Mouse (Mus musculus) thymus, adult 18-20 months (tissue): ENCODE results near the gene Spns2.

Experiments
- DNase-seq, 2 experiments: peaks; one replicate each; pipeline ENCODE4 v3.0.0; 2022; ENCODE audit warnings: mixed read lengths in 2 of 2

The Spns2 gene

DNA sequence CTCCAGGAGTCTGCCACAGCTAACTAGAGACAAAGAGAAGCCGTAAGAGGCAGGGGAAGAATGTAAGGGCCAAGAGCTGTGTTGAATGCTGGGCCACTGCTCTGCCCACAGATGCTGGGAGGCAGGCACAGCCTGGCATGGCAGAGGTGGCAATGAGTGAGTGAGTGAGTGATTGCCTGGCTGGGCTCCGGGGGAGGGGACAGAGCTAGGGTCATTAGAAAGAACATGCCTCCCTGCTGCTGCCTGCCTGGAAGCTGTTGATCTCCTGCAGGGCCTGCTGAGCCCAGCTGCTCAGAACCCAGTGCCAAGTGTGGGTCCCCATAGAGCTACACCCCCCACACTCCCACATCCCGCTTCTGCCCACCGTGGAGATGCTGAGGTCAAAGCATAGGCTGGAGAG lies 7.7 kb upstream of the Spns2 start:
- no peak for DNase-seq

DNA sequence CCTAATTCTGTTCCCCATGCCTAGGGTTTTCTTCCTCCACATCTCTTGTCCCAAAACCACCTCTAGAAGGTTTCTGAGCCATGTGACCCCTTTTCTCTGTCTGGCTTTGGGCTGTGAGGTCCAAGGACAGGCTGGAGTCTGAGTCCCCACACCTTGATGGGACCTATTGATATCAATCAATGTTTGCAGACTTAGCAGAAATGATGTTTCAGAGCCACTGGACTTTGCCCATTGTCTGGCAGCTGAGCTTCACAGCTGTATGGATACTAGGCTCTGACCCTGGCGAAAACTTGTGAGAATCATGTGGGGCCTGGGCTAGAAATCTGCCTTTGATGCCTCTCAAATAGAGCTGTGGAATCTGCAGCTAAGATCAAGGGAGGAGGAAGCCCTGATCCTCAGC lies 7.1 kb upstream of the Spns2 start:
- DNase-seq, result no peak

DNA sequence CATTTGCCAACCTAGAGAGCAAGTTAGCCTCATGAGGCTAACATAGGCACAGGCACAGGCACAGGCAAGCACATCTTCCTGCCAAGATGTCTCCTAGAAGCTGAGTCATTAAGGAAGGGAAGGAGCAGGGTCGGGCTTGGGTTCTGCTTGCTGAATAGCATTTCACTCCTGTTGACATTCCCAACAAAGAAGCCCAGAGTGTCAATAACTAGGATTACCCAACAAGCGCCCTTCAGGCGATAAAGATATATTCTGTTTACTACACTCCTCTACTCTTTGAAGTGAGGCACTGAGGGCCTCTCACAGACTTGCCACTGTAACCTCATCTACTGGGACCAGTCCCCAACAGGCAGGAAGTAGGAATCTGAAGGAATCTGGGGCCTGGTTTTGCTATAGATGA lies 6.4 kb upstream of the Spns2 start:
- DNase-seq, result no peak

DNA sequence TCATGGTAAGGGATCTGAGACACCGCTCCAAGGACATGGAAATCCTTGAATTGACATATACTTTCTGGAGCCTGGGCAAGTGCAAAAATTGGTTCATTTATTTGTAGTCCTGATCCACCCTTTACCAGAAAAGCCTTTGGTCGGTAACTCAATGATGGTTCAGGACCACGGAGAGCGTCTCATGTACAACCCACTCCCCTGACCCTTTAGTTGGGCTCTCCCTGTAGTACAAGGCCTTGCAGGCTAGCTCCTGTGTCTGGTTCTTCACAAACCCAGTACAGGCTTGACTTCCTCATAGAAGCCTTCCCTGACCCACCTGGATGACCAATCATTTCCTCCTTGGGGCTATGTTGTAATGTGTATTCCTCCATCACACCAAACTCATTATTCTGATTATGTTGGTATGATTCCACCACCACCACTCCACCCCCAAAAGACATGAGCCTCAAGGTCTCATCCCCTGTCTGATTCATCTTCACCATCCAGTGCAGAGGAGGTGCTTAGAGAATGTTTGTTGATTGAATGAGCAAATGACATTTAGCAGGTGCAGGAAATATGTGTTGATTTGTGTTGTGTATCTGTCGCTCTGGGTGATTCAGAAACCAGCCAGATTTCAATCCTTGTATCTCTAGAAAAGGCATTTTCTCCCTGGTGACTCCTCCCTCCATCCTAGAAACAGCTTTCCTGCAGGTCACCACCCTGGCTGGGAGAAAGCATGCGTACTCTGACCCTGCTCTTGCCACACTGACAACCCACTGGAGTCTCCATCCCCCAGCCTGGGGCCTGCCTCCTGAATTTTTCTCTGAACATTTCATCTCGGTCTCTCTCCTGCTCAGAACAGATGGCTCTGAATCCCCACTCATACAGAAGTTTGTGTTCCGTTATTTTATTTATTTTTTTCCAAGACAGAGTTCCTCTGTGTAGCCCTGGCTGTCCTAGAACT lies 4.6 kb upstream of the Spns2 start:
- no peak for DNase-seq

DNA sequence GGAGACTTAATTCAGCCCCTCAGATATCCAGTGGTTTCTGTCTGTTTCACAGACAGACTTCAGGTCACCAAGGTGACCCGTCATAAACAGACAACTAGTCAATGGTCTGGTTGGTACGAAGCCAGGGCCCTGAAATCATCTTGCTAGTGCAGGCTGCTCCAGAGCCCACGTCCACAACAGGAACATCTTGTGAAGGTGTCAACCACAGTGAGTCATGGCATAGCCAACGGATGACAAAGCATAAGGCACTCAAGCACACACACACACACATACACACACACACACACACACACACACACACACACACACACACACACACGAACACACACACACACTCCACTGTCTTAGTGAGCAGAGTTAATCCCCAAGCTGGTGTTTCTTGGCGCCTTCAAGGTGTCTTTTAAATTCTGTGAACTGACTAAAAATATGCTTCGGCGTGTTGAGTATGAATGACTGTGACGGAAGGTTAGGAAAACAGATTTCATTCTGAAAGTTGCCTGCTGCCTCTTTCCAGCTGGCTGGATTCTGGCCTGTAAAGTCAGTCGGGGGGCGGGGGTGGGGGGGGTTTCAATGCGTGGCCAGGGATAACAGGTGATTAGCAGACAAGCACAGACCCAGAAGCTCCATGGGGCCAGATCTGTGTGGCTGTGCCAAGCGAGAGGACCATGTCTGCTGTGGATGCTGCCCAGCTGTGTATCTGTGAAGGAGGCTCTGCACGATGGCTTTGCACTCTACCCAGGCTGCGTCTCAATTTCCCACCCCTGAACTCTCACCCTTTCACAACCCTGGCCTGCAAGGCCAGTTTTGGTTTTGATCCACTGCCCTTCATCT lies 1.6 kb upstream of the Spns2 start:
- no peak for DNase-seq

DNA sequence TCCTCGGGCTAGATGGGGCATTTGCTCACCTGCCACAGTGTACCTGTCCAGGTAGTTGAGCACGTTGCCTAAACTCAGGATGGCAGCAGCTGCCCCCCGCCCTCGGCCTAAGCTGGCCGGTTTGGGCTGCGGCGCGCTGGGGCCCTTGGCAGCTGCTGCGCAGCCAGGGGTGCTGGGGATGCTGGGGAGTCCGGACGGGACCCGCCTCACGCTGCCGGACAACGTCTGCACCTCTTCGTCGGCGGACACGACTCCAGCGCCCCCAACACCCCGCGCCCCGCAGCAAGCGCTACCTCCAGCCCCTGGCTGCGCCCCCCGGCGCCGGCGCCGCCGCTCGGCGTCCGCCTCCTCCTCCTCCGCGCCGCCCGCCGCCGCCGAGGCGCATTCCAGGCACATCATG lies 307 bp downstream of the Spns2 start:
- no peak for DNase-seq

DNA sequence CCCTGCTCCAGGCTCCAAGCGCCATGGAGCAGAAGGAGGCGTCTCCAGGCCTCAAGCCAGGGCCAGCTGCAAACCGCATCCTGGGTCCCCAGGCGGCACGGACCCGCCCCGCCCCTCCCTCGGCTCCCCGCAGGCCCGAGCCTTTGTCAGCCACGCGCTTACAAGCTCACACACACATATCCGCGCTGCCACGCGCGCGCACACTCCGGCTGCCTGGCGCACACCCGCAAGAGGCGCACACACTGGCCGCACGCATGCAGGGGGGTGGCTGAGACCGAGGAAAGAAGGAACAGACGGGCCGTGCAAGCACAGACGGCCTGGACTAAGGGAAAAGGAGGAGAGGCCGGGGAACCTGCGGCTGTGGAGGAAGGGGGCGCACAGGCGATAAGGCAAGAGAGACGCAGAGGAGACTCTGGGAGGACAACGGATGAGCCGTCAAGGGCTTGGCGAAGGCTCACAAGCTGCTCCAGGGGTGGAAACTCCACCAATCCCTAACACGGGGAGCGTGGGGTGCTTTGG lies 892 bp downstream of the Spns2 start:
- no peak for DNase-seq

DNA sequence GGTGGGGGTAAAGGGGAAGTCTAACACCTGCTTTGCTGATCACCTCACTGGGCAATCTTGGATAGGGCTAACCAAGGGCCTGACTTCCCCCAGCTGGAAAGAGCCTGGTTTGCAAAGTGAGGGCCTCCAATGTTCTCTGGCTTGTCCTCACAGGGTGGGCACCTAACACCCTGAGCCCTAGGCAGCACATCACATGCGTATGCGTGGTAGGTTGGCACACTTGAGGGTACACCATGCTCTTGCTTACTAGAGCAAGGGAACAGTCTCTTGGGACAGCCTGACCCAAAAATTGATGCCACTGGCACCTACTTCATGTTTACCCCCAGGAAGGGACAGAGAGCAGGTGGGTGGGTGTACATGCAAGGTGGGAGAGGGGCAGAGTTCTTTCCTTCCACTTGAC lies 2.0 kb downstream of the Spns2 start:
- DNase-seq, result no peak

DNA sequence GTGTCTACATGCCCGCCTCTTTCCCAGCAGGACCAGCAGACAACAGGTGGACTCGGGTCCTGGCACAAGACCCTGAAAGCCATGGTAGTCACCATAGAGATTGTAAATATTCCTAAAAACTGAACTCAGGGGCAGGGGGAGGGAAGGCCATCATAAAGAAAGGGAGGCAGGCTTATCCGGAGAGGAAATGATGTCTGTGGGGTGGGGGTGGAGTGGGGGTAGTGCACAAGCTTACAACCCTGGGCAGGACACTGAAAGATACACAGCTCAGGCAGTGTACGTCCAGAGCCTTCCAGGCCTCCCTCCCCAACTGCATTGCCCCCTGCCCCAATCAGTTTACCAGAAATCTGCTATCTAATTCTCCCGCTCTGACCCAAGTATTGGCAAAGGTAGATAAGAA lies 2.5 kb downstream of the Spns2 start:
- no peak for DNase-seq

DNA sequence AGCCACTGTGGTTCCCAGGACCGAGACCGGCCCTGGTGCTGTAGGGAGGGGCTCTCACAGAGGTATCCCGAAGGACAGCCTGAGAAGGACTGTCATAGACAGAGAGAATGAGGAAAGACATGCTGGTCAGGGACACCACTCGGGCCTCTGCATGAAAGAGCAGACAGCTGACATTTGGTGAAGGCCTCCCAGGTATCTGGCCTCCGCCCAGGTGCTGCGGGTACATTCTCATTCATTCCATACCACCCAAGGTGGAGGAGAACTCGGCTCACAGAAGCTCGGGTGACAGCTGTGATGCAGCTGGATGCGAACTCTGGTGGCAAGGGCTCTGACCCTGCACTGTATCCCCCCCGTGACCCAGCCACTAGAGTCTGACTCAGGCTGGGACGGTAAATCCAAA lies 3.7 kb downstream of the Spns2 start:
- no peak for DNase-seq

DNA sequence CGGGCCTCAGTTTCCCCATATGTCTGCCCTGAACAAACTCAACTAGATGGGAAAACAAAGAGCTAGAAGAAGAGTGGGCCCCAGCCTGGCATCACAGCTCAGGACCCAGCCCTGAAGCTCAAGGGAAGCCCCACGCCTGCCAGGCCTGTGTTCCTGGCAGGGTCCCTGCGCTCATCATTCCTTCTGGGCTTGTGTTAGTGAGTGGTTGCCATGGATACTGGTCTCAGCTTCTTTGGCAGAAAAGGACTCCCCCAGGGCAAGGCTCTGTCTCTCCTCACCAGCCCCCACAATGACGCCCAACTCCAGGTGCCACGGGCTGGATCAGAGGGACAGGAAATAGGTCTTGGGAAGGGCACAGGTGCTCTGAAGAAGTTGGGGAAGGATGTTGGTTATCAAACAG lies 4.5 kb downstream of the Spns2 start:
- no peak for DNase-seq

DNA sequence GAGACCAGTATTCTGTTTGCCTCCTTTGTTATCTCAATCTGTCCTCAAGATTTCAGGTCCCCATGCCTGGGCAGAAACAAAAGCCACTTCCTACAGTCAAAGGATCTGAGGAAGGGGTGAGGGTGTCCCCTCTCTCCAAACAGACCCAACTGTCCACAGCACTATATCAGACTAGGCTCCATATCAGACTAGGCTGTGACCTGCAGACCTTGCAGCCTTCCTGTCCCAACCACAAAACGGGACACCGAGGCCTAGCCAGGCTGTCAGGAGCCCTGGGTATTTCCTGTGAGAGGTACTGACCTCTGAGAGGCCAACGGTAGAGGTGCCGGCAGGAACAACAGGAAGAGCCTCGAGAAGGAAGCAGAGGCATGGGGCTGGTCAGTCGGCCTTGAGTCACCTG lies 5.2 kb downstream of the Spns2 start:
- DNase-seq, result no peak

DNA sequence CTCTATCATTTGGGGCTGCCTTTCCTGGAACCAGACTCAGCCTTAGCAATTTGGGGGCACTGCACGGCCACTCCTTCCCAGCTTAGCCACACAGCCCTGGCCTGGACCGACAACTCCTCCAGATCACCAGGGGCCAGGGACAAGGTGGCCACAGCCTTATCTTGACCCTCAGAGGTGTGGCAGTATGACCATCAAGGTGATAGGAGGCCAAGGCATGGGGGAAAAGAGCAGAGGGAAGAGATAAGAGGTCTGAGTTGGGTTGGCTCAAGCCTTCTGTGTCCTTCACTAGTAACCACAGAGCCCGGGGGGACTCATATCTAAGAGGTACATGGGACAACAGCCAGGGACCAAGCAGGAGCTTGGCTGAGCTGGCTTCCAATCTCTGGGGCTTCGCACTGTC lies 7.8 kb downstream of the Spns2 start:
- DNase-seq, result no peak

DNA sequence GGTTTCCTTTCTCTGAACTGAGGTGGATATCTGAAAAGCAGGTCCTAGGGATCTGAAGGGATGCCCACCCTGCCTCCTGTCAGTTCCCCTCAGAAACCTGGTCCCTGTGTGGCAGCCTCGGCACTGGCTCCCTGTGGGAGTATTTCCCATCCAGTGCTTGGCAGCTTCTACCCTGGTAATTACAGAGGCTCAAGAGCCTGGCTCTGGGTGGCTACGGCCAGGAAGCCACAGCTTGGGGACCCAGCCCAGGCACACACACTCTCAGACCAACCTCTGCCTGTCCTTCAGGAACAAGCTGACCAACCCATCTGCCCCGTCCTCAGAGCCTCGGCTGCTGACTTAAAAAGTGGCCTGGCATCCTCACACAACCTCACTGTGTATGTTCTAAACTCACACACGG lies 8.4 kb downstream of the Spns2 start:
- DNase-seq, result no peak

DNA sequence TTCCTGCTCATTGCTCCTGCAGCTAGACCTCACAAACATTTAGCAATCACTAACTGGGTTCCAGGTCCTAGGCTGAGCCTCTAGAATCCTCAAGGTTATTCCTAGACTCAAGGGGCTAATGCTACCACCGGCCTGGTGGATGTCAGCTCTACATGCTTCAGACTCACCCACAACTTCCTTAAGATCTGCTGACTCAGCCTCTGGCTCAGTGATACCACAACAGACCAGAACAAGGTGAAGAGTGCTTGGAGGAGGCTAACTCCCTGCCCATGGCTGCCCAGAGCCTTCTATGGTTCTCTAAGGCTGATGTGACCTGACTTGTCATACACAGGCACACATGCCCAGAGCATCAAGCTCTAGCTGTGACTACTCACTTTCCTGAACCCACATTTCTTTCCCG lies 10.2 kb downstream of the Spns2 start:
- DNase-seq, result no peak

DNA sequence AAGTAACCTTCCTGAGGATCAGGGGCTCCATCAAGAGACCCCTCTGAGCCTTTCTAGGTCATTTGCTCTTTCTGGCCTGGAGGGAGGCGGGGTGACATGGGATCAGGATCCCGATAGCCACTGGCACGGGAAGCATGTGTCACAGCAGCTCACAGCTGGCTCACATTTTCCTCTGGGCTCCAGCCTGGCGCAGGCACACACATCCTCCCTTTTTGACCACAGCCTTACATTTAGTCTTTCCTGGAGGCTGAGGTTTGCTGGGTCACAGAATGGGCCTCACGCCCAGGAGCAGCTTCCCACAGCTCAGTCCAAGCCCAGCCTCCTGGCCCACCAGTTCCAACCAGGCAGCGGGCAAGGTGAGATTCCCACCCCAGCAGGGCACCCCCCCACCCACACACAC lies 11.5 kb downstream of the Spns2 start:
- no peak for DNase-seq

DNA sequence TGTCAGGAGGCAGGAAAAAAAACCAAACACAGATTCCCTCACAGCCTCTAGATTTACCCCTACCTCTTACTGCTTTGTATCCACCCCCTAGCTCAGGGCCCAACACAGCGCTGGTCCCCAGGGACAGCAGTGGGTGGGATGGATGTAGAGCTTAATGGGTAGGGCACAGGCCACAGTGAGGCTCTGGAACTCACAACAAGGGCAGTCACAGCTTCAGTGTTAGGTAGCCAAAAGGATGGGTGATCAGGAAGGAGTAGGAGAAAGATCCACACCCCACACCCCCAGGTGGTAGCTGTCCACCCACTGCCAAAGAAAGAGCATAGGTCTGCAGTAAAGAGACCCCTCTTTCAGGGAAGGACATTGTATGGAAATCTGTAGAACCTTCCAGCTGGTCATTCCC lies 12.1 kb downstream of the Spns2 start:
- DNase-seq, result no peak

DNA sequence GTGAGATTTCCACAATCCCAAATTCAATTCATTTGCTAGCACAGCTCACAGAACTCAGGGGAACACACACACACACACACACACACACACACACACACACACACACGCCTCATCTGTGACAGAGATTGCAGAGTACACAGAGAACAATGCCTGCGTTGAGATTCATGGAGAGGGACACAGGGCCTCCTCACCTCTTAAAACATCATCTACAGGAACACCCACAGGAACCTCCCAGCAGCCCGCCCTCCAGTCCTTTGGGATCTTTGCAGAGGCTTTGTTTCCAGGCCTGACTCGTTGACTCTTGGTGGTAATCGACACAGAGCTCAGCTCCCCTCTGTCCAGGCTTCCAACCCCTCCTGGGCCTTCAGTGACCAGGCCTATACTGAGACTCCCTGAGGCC lies 12.5 kb downstream of the Spns2 start:
- DNase-seq, result no peak

DNA sequence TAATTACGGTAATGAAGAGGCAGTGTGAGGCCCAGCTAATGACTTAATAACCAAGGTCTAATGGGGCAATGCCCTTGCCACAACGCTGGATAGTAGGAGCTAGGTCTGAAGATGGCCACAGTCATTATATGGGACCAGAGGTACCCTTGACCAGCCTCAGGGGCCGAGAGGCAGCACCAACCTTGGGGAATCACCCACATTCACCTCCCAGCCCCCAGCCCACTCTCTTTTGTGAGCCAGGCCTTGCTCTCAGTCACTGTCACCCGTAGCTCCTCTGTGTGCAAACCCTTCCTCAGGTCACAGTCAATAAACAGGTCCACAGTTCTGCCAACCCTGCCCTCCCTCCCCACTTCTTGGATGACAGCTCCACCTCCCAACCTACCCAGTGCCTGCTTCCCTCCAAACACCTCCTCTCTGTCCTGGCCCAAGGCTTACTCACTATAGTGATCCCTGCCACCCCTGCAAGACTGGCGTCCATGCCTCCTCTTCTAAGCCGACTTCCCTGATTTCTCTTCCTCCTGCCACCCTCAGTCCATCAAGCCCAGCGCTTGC lies 13.6 kb downstream of the Spns2 start:
- no peak for DNase-seq

DNA sequence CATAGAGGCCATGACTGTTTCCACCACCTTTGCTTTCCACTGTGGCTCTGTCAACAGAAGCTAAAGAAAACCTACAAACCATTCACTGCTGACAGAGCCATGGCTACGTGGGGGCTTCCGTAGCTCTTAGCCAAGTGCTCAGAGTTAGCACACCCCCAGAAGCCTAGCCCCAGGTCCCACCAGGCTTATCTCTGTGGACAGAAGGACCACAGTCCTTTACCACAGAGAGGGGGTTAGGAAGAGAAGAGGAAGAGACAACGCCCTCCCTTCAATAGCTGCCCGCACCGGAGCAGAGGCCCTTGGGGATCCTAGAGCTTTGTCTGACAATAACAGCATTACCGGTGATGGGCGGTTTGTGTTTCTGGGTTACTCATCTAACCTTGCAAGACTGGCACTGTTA lies 14.3 kb downstream of the Spns2 start:
- no peak for DNase-seq

DNA sequence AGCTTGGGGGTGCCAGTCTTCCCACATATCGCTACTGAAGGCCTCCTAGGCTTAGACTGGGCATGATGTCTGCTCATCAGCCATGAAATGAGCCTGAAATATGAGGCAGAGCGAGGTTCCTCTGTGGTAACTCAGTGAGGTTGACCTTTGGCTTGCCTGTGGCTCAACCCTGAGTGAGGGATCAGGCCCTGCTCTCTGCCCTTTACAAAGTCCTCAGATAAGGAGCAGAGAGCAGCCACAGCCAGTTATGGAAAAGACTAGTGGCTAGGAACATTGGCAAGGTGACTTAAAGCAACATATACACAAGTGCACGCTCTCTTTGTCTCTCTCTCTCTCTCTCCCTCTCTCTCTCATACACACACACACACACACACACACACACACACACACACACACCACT lies 14.8 kb downstream of the Spns2 start:
- no peak for DNase-seq

DNA sequence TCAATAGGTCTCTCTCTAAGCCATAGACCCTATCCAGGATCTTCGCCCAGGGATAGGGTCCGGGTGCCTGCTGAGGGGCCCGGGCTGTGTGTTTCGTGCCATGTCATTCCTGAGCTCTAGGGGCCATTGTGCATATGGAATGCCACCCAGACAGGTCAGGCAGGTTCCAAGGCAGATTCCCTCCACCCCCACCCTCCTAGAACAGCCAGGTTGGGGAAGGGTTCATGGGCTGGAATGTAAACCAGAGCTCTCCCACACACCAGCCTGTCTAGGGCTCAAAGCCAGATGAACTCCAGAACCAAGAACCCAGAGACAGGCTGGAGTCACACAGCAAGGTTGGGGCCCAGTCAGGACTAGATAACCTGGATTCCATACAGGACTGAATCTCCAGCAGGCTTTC lies 16.2 kb downstream of the Spns2 start:
- no peak for DNase-seq

DNA sequence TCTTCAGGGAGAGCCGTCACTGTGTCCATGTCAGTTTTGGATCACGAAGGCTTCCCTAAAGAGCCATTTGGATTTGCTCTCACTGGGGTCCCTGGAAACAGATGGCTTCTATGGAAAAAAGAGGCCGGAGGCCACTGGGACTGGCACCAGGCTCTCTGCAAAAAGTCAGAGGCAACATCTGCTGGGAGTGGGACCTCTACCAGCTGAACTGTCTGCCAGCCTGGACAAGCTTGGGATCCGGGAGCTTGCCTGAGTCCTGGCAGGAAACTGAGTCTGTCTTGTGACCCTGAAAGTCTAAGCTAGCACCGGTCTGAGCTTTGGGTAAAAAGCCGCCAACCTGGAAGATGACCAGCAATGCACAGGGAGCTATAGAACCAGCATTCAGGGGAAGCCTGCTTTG lies 18.3 kb downstream of the Spns2 start:
- no peak for DNase-seq

DNA sequence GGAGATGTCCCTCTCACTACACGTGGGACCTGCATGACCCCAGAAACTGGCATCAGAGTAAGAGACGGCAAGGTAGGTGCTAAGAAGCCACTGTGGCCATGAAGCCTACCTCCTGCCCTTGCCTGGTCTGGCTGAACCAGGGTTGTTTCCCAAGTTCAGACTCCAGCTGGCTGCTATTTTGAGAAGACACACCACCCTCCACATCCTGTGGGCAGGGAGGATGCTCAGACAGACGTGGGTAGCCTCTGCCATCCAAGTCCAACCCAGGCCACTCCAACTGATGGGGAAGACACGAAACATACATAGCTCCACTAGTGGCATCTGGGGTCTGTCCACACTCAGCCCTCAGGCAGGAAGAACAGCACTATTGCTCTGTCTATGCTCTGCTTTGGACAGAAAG lies 19.7 kb downstream of the Spns2 start:
- no peak for DNase-seq
